Mouse (Mus musculus) myocyte (in vitro differentiated cells): ENCODE measurements at regions not wholly inside any gene's neighbourhood (a gene's known extent, or its start where the extent isn't known, plus 50 kb on each side); places are given as distances from the start of the nearest gene placed in this dataset.

Source experiments
- CEBPB ChIP-seq: IDR thresholded peaks from 2 replicates; pipeline ENCODE4 v1.6.1; 2011; ENCODE audit warnings: mild to moderate bottlenecking, moderate library complexity; ENCODE audit not compliant: poor library complexity, insufficient read depth, severe bottlenecking
- E2F4 ChIP-seq: IDR thresholded peaks from one replicate; pipeline ENCODE4 v1.6.1; 2011; ENCODE audit warnings: mild to moderate bottlenecking, control low read depth, moderate library complexity; ENCODE audit not compliant: insufficient read depth
- MAX ChIP-seq: IDR thresholded peaks from one replicate; pipeline ENCODE4 v1.6.1; 2011; ENCODE audit warnings: low read depth, mild to moderate bottlenecking, control low read depth
- MYOD1 ChIP-seq, 3 experiments: IDR thresholded peaks; one replicate each; pipeline ENCODE4 v1.6.1; 2011; ENCODE audit warnings: control low read depth in 2 of 3, low read depth in 2 of 3, mild to moderate bottlenecking in 2 of 3, moderate library complexity in 1 of 3; ENCODE audit not compliant: insufficient read length in 2 of 3, control insufficient read depth in 1 of 3
- MYOG ChIP-seq, 3 experiments: IDR thresholded peaks; one replicate each; pipeline ENCODE4 v1.6.1; 2011; ENCODE audit warnings: control low read depth in 2 of 3, low read depth in 2 of 3, mild to moderate bottlenecking in 2 of 3; ENCODE audit not compliant: insufficient read length in 2 of 3, control insufficient read depth in 1 of 3, insufficient read depth in 1 of 3
- POLR2A ChIP-seq: IDR thresholded peaks from one replicate; pipeline ENCODE4 v1.6.1; 2011; ENCODE audit warnings: low read depth, mild to moderate bottlenecking, control low read depth, moderate library complexity; ENCODE audit not compliant: insufficient read length
- POLR2AphosphoS2 ChIP-seq: IDR thresholded peaks from one replicate; pipeline ENCODE4 v1.6.1; 2011; ENCODE audit warnings: low read depth, control low read depth; ENCODE audit not compliant: insufficient read length
- TCF12 ChIP-seq: IDR thresholded peaks from one replicate; pipeline ENCODE4 v1.6.1; 2011; ENCODE audit warnings: mild to moderate bottlenecking, control low read depth; ENCODE audit not compliant: poor library complexity, insufficient read depth, severe bottlenecking
- USF1 ChIP-seq: IDR thresholded peaks from one replicate; pipeline ENCODE4 v1.6.1; 2011; ENCODE audit warnings: low read depth, mild to moderate bottlenecking, control low read depth, moderate library complexity

GRCm38 (mm10) chr13:119252006-119252405 lies 176.4 kb upstream of the Paip1 start:
- no peak for TF ChIP-seq TCF12
- TF ChIP-seq POLR2A = no peak
- no peak for TF ChIP-seq CEBPB
- no peak for TF ChIP-seq POLR2AphosphoS2
- no peak for TF ChIP-seq USF1
- no peak for TF ChIP-seq MYOD1 (IDR thresholded peaks at IDR 0.05; ENCODE audit: control insufficient read depth in 1 of 3, insufficient read length in 2 of 3, low read depth in 2 of 3)
- no peak for TF ChIP-seq E2F4
- TF ChIP-seq MYOG (IDR thresholded peaks at IDR 0.05; ENCODE audit: control insufficient read depth in 1 of 3, insufficient read depth in 1 of 3, insufficient read length in 2 of 3, low read depth in 2 of 3) = no peak
- no peak for TF ChIP-seq MAX
